Mouse (Mus musculus): ENCODE measurements around the gene Kcnh1. TPM values are rescaled to one million over a fixed set of nuclear protein-coding genes. Genes with fewer than 3 reads are reported as not detected.

The Kcnh1 gene
- polyA plus RNA-seq (2015; fragmentation: Nextera tagmentation; extraction: Ambion mirVana): not detected in 2 replicates

DNA sequence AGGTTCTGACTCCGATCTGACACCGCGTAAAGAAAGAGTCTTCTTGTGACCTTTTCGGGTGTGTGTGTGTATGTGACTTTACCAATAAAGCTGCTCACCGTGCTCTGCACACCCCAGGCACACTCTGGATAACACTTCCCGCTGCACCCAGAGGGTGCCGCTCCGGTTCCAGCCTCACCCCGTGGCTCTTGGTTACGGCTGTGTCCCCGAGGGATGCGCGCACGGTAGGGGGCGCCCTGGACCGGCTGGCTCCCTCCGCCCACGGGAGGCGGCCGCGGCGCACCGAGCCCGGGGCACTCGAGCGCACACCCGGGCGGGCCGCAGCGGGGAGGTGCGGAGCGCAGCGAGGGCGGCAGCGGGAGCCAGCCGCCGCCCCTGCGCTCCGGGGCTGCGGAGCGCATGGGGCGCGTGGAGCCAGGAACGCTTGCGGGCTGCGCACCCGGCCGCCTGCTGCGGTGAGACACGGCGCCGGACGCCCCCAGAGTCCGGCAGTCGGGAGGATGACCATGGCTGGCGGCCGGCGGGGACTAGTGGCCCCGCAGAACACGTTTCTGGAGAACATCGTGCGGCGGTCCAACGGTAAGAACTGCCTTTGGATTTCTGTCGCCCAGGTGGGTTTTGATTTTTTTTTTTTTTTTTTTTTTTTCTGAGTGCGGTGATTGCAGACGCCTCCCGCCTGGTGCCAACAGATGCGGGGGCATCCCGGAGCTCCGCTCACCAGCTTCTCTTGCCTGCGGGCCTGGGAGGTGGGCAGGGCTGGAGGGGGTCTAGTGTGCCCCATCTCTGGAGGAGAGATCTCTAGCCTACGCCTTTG is at the start of gene Kcnh1:
Gene Kcnh1 (plus strand): TSS at position 267 of the 814 bp plus-strand sequence.
- no peaks in the 10 kb centered on the region for H3K4me1 ChIP-seq (ENCODE audit: insufficient read depth)
- peak within 1 kb of the TSS; percentile 38 for H3K4me3 ChIP-seq (ENCODE audit: low read depth, low read length)
- TF ChIP-seq EP300 (IDR thresholded peaks at IDR 0.05; ENCODE audit: low read depth) (no peak), CTCF (IDR thresholded peaks at IDR 0.05; ENCODE audit: low read depth) (peak; percentile 79)
- H3K27me3 ChIP-seq (ENCODE audit: insufficient read depth, low read length): peaks cover 37% of the 10 kb centered on the region
- peak; percentile 76; the same call in 1 of the 2 replicates for ATAC-seq
- peak; percentile 83 for DNase-seq
- H3K27ac ChIP-seq (ENCODE audit: low read depth): no peak within 1 kb of the TSS
- no peaks in the 10 kb centered on the region for H3K9me3 ChIP-seq (ENCODE audit: low read length)
- no peak within 1 kb of the TSS for H3K9ac ChIP-seq (replicated peaks)
- H3K4me2 ChIP-seq (ENCODE audit: low read depth, low read length): peak within 1 kb of the TSS; percentile 67
- WGBS (ENCODE audit: insufficient replicate concordance): 2% methylated on average over 56 of the region's 73 CpGs
- H3K36me3 ChIP-seq (replicated peaks; ENCODE audit: insufficient read depth, low read length): no peaks in the 10 kb centered on the region

DNA sequence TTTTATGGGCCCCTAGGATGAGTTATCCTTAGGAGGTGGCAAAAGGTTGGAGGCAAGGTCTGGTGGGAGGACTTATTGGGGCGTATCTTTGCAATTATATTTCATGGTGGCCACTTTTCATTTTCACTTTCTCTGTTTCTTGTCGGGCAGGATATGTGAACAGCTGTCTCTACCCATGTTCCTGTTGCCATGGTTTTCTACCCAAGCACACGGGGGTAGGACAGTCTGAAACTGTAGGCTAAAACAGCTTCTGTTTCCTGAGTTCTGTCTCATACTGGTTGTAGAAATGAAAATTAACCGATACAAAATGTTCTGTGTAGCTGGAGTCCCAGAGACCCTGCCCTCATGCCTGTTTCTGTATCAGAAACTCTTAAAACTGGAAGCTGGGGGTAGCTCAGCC is 39.4 kb upstream of the Kcnh1 start:
- ATAC-seq (no peak), DNase-seq (no peak)
- no peak overlapping the region for H3K4me3 ChIP-seq (ENCODE audit: low read depth, low read length)
- H3K4me1 ChIP-seq (ENCODE audit: insufficient read depth): no peaks in the 10 kb centered on the region
- H3K27ac ChIP-seq (ENCODE audit: low read depth): no peak overlapping the region
- WGBS (ENCODE audit: insufficient replicate concordance): 70% methylated on average over 4 of the region's 4 CpGs
- no peak for TF ChIP-seq CTCF (IDR thresholded peaks at IDR 0.05; ENCODE audit: low read depth)
- no peak for TF ChIP-seq EP300 (IDR thresholded peaks at IDR 0.05; ENCODE audit: low read depth)
- no peak overlapping the region for H3K4me2 ChIP-seq (ENCODE audit: low read depth, low read length)
- no peak overlapping the region for H3K9ac ChIP-seq (replicated peaks)
- no peaks in the 10 kb centered on the region for H3K27me3 ChIP-seq (ENCODE audit: insufficient read depth, low read length)
- no peaks in the 10 kb centered on the region for H3K9me3 ChIP-seq (ENCODE audit: low read length)
- H3K36me3 ChIP-seq (replicated peaks; ENCODE audit: insufficient read depth, low read length): no peaks in the 10 kb centered on the region

DNA sequence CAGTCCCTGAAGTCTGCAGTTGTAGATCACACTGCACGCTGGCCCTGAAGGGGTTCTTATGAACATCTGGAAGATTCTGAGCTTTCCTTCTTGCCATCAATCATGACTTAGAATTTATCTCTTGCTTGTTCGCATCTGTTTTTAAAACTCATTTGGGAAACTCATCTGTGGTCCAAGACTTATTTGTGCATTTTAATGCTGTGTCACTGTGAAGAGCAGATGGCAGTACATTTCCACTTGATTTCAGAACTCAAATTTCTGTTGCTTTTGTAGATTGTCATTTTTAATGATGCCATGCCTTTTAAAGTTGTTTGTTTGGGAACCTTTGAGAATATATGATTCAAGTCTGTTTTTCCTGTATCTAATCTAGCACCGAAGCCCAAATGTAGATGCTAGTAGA is 19.1 kb upstream of the Kcnh1 start:
- TF ChIP-seq EP300 (IDR thresholded peaks at IDR 0.05; ENCODE audit: low read depth): no peak
- no peak for TF ChIP-seq CTCF (IDR thresholded peaks at IDR 0.05; ENCODE audit: low read depth)
- no peaks in the 10 kb centered on the region for H3K27me3 ChIP-seq (ENCODE audit: insufficient read depth, low read length)
- no peak for DNase-seq
- H3K4me3 ChIP-seq (ENCODE audit: low read depth, low read length): no peak overlapping the region
- no peaks in the 10 kb centered on the region for H3K4me1 ChIP-seq (ENCODE audit: insufficient read depth)
- ATAC-seq: no peak
- H3K36me3 ChIP-seq (replicated peaks; ENCODE audit: insufficient read depth, low read length): no peaks in the 10 kb centered on the region
- WGBS (ENCODE audit: insufficient replicate concordance): 75% methylated on average over 3 of the region's 3 CpGs
- H3K4me2 ChIP-seq (ENCODE audit: low read depth, low read length): no peak overlapping the region
- H3K9ac ChIP-seq (replicated peaks): no peak overlapping the region
- no peak overlapping the region for H3K27ac ChIP-seq (ENCODE audit: low read depth)
- no peaks in the 10 kb centered on the region for H3K9me3 ChIP-seq (ENCODE audit: low read length)

DNA sequence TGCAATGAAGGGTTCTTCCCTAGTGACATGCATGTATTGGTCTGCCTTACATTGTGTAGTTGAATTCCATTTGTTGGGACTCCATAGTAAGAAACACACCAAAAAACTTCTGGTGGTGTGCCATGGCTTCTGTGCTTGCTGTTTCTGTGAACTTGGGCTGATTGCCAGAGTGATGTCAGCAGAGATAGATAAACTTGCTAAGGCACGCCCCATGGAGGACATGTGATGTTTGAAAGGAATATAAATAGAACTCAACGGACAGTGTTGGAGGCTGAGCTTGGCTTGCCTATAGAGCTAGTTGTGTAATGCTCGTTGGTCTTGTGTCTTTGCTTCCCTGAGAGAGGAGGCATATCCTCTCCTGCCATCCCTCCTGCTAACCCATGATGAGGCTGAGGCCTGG is 10.7 kb upstream of the Kcnh1 start:
- no peak for TF ChIP-seq EP300 (IDR thresholded peaks at IDR 0.05; ENCODE audit: low read depth)
- no peak for TF ChIP-seq CTCF (IDR thresholded peaks at IDR 0.05; ENCODE audit: low read depth)
- Histone ChIP-seq H3K9ac (replicated peaks) (no peak overlapping the region), H3K9me3 (ENCODE audit: low read length) (no peaks in the 10 kb centered on the region), H3K4me1 (ENCODE audit: insufficient read depth) (no peaks in the 10 kb centered on the region), H3K4me3 (ENCODE audit: low read depth, low read length) (no peak overlapping the region), H3K27ac (ENCODE audit: low read depth) (no peak overlapping the region), H3K4me2 (ENCODE audit: low read depth, low read length) (no peak overlapping the region), H3K27me3 (ENCODE audit: insufficient read depth, low read length) (no peaks in the 10 kb centered on the region), H3K36me3 (replicated peaks; ENCODE audit: insufficient read depth, low read length) (no peaks in the 10 kb centered on the region)
- ATAC-seq (peak; percentile 77), DNase-seq (peak; percentile 52)
- WGBS (ENCODE audit: insufficient replicate concordance): 33% methylated on average over 3 of the region's 3 CpGs

DNA sequence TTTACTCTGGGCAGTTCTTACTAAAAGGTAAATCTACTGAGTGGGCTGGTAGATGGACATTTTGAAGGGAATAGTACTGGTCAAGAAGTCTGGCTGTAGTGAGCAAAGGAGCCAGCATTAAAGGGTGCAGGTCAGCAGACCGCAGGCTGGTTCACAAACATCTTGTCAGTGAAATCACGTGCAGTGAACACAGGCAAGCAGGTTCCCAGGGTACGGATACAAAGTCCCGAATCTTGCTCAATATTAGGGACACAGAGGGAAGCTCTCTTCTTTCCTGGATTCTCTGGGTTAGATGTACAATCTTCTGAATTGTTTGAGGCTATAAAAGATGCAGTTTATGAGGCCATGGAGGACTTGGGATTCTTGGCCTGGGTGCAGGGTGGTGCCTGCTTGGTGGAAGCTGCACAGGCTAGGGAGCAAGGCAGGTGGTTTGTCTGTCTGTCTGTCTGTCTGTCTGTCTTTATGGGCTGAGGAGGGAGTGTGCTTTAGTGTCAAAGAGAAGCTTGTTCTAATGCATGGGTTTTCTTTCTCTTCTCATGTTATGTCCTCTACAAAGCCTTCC is 8.8 kb upstream of the Kcnh1 start:
- Histone ChIP-seq H3K4me1 (ENCODE audit: insufficient read depth) (no peaks in the 10 kb centered on the region), H3K4me2 (ENCODE audit: low read depth, low read length) (no peak overlapping the region), H3K27ac (ENCODE audit: low read depth) (no peak overlapping the region), H3K9me3 (ENCODE audit: low read length) (no peaks in the 10 kb centered on the region), H3K27me3 (ENCODE audit: insufficient read depth, low read length) (no peaks in the 10 kb centered on the region), H3K36me3 (replicated peaks; ENCODE audit: insufficient read depth, low read length) (no peaks in the 10 kb centered on the region), H3K9ac (replicated peaks) (no peak overlapping the region), H3K4me3 (ENCODE audit: low read depth, low read length) (no peak overlapping the region)
- DNase-seq (no peak), ATAC-seq (no peak)
- TF ChIP-seq CTCF (IDR thresholded peaks at IDR 0.05; ENCODE audit: low read depth) (no peak), EP300 (IDR thresholded peaks at IDR 0.05; ENCODE audit: low read depth) (no peak)
- WGBS (ENCODE audit: insufficient replicate concordance): 61% methylated on average over 4 of the region's 4 CpGs

DNA sequence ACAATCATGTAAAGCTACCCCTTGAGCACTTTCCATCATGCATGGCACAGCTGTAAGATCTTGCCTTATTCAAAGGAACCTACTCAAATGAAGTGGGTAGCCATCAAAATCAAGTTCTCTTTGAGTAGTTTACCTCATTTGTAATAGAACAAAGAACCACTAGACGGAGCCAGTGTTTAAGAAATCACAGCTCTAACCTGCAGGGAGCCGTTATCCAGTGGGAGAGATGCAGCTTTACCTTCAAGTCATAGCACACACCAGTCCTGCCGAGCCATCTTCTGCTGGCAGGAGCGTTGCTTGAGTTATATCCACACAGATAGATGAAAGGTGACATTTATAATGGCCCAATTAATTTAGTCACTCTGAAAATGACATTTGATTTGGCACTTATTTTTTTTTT is 1.5 kb upstream of the Kcnh1 start:
- no peaks in the 10 kb centered on the region for H3K9me3 ChIP-seq (ENCODE audit: low read length)
- H3K27ac ChIP-seq (ENCODE audit: low read depth): no peak overlapping the region
- H3K9ac ChIP-seq (replicated peaks): no peak overlapping the region
- no peaks in the 10 kb centered on the region for H3K36me3 ChIP-seq (replicated peaks; ENCODE audit: insufficient read depth, low read length)
- 10% methylated on average over 4 of the region's 4 CpGs for WGBS (ENCODE audit: insufficient replicate concordance)
- peak; percentile 69 for TF ChIP-seq CTCF (IDR thresholded peaks at IDR 0.05; ENCODE audit: low read depth)
- no peak for TF ChIP-seq EP300 (IDR thresholded peaks at IDR 0.05; ENCODE audit: low read depth)
- H3K4me1 ChIP-seq (ENCODE audit: insufficient read depth): no peaks in the 10 kb centered on the region
- ATAC-seq: no peak
- no peak overlapping the region for H3K4me3 ChIP-seq (ENCODE audit: low read depth, low read length)
- no peak for DNase-seq
- H3K27me3 ChIP-seq (ENCODE audit: insufficient read depth, low read length): peaks cover 37% of the 10 kb centered on the region
- no peak overlapping the region for H3K4me2 ChIP-seq (ENCODE audit: low read depth, low read length)

Data from liver, postnatal 0 days (tissue).